Mouse (Mus musculus) hindbrain, embryonic 10.5 days (tissue): Measurements from ENCODE around the gene Zfp410. TPM values are rescaled to one million over a fixed set of nuclear protein-coding genes. Genes with fewer than 3 reads are reported as not detected.
"Not testable (repeated sequence)": the region's sequence is repeated elsewhere in the genome, so short reads cannot be mapped to it uniquely, and the experiment has no call there.

Source experiments
- DNase-seq: peaks from one replicate; pipeline ENCODE4 v3.0.0-alpha.2; 2017; ENCODE audit warnings: low spot score
- H3K27ac ChIP-seq: fragments of 300-500 bp; sonication (generic); 2 replicates; pipeline ENCODE4 v1.5.1; 2016; ENCODE audit warnings: mild to moderate bottlenecking, moderate library complexity
- H3K27me3 ChIP-seq: fragments of 300-500 bp; sonication (generic); 2 replicates; pipeline ENCODE4 v1.6.1; 2016; ENCODE audit warnings: mild to moderate bottlenecking; ENCODE audit not compliant: poor library complexity, insufficient read depth, severe bottlenecking
- H3K36me3 ChIP-seq: fragments of 300-500 bp; sonication (generic); 2 replicates; pipeline ENCODE4 v1.6.1; 2016; ENCODE audit warnings: mild to moderate bottlenecking, moderate library complexity
- H3K4me1 ChIP-seq: fragments of 300-500 bp; sonication (generic); replicated peaks from 2 replicates; pipeline ENCODE4 v1.6.1; 2016; ENCODE audit warnings: mild to moderate bottlenecking
- H3K4me3 ChIP-seq: fragments of 300-500 bp; sonication (generic); 2 replicates; pipeline ENCODE4 v1.5.1; 2016; ENCODE audit warnings: mild to moderate bottlenecking, moderate library complexity
- H3K9me3 ChIP-seq: fragments of 300-500 bp; sonication (generic); 2 replicates; pipeline ENCODE4 v1.6.1; 2016; ENCODE audit warnings: mild to moderate bottlenecking, moderate library complexity
- WGBS: fragments of 180-500 bp; shearing (Covaris S2); methylation state at CpG from one replicate; pipeline ENCODE4 v1.1.7; 2016; 5-methylcytosine and 5-hydroxymethylcytosine counted together
- polyA plus RNA-seq: library from polyadenylated mRNA; unstranded; fragments of >200 nt; fragmentation: Nextera tagmentation; extraction: Ambion mirVana; gene quantifications from 2 replicates; pipeline ENCODE4 v1.2.1, GENCODE M21; 2016

Gene Zfp410
- polyA plus RNA-seq, 1 experiment from 2014 or later = 106 TPM

- H3K4me3 ChIP-seq = no peak overlapping the region
- no peaks in the 10 kb centered on the region for H3K4me1 ChIP-seq
- H3K36me3 ChIP-seq = peaks cover 72% of the 10 kb centered on the region
- H3K27me3 ChIP-seq = no peaks in the 10 kb centered on the region
- DNase-seq = no peak
- 95% methylated on average over 2 of the region's 2 CpGs for WGBS
- no peak overlapping the region for H3K27ac ChIP-seq
- H3K9me3 ChIP-seq = no peaks in the 10 kb centered on the region
Observed at GRCm38 (mm10) chr12:84299265-84299664, 17.4 kb upstream of the Zfp410 start.

- no peak overlapping the region for H3K4me3 ChIP-seq
- peaks cover 60% of the 10 kb centered on the region for H3K36me3 ChIP-seq
- DNase-seq = no peak
- no peak overlapping the region for H3K27ac ChIP-seq
- H3K9me3 ChIP-seq = no peaks in the 10 kb centered on the region
- H3K27me3 ChIP-seq = no peaks in the 10 kb centered on the region
- 92% methylated on average over 5 of the region's 5 CpGs for WGBS
- no peaks in the 10 kb centered on the region for H3K4me1 ChIP-seq
Observed at GRCm38 (mm10) chr12:84304101-84304500, 12.6 kb upstream of the Zfp410 start.

GRCm38 (mm10) chr12:84304554-84304953 is 12.1 kb upstream of the Zfp410 start:
- no peaks in the 10 kb centered on the region for H3K9me3 ChIP-seq
- H3K4me3 ChIP-seq = no peak overlapping the region
- H3K4me1 ChIP-seq = no peaks in the 10 kb centered on the region
- DNase-seq = no peak
- 71% methylated on average over 1 of the region's 1 CpGs for WGBS
- H3K27me3 ChIP-seq = no peaks in the 10 kb centered on the region
- H3K36me3 ChIP-seq = peaks cover 56% of the 10 kb centered on the region
- no peak overlapping the region for H3K27ac ChIP-seq

- H3K36me3 ChIP-seq = peaks cover 11% of the 10 kb centered on the region
- H3K9me3 ChIP-seq = no peaks in the 10 kb centered on the region
- no peak for DNase-seq
- no peaks in the 10 kb centered on the region for H3K27me3 ChIP-seq
- 79% methylated on average over 5 of the region's 5 CpGs for WGBS
- H3K4me3 ChIP-seq = no peak overlapping the region
- no peak overlapping the region for H3K27ac ChIP-seq
- H3K4me1 ChIP-seq = peaks cover 8% of the 10 kb centered on the region
Observed at GRCm38 (mm10) chr12:84311306-84311705, 5.3 kb upstream of the Zfp410 start.

- DNase-seq = no peak
- peak overlapping the region; percentile 100 for H3K4me3 ChIP-seq
- peak overlapping the region; percentile 97 for H3K27ac ChIP-seq
- 55% methylated on average over 7 of the region's 7 CpGs for WGBS
- H3K36me3 ChIP-seq = peaks cover 3% of the 10 kb centered on the region; the same call in 1 of the 2 replicates
- H3K9me3 ChIP-seq = no peaks in the 10 kb centered on the region
- H3K27me3 ChIP-seq = no peaks in the 10 kb centered on the region
- H3K4me1 ChIP-seq = peaks cover 29% of the 10 kb centered on the region
Observed at GRCm38 (mm10) chr12:84316006-84316405, 646 bp upstream of the Zfp410 start.

- WGBS = 78% methylated on average over 4 of the region's 4 CpGs
- no peaks in the 10 kb centered on the region for H3K9me3 ChIP-seq
- DNase-seq = no peak
- H3K36me3 ChIP-seq = peaks cover 86% of the 10 kb centered on the region
- H3K27ac ChIP-seq = no peak overlapping the region
- no peaks in the 10 kb centered on the region for H3K4me1 ChIP-seq
- H3K27me3 ChIP-seq = no peaks in the 10 kb centered on the region
- H3K4me3 ChIP-seq = no peak overlapping the region
Observed at GRCm38 (mm10) chr12:84327111-84327512, 10.5 kb downstream of the Zfp410 start.

GRCm38 (mm10) chr12:84336963-84337625 is 20.4 kb downstream of the Zfp410 start:
- H3K36me3 ChIP-seq = peaks cover 99% of the 10 kb centered on the region
- no peak overlapping the region for H3K4me3 ChIP-seq
- H3K4me1 ChIP-seq = no peaks in the 10 kb centered on the region
- no peaks in the 10 kb centered on the region for H3K9me3 ChIP-seq
- DNase-seq = no peak
- H3K27ac ChIP-seq = no peak overlapping the region
- no peaks in the 10 kb centered on the region for H3K27me3 ChIP-seq
- 93% methylated on average over 11 of the region's 11 CpGs for WGBS

GRCm38 (mm10) chr12:84347192-84347591 is 30.5 kb downstream of the Zfp410 start:
- H3K9me3 ChIP-seq = no peaks in the 10 kb centered on the region
- peaks cover 24% of the 10 kb centered on the region for H3K4me1 ChIP-seq
- H3K27ac ChIP-seq = no peak overlapping the region
- WGBS = 48% methylated on average over 2 of the region's 2 CpGs
- DNase-seq = peak; percentile 23
- peaks cover 78% of the 10 kb centered on the region for H3K36me3 ChIP-seq
- H3K27me3 ChIP-seq = no peaks in the 10 kb centered on the region
- H3K4me3 ChIP-seq = no peak overlapping the region

GRCm38 (mm10) chr12:84358699-84359098 is 42.0 kb downstream of the Zfp410 start:
- not testable (repeated sequence) for H3K27me3 ChIP-seq, H3K27ac ChIP-seq, H3K4me3 ChIP-seq, H3K9me3 ChIP-seq, DNase-seq
- WGBS = 89% methylated on average over 2 of the region's 2 CpGs
- Histone ChIP-seq H3K4me1 (peaks cover 21% of the 10 kb centered on the region), H3K36me3 (peaks cover 38% of the 10 kb centered on the region)

- peak; percentile 94 for DNase-seq
- Histone ChIP-seq H3K27me3 (no peaks in the 10 kb centered on the region), H3K36me3 (peaks cover 10% of the 10 kb centered on the region), H3K9me3 (no peaks in the 10 kb centered on the region), H3K4me1 (peaks cover 25% of the 10 kb centered on the region), H3K27ac (peak within 1 kb of the TSS; percentile 90), H3K4me3 (peak within 1 kb of the TSS; percentile 99)
- under 1% methylated on average over 51 of the region's 51 CpGs for WGBS
Observed at GRCm38 (mm10) chr12:84361555-84362489, 45.2 kb downstream of the Zfp410 start, which contains the start of the genes Coq6 and Fam161b. Gene Coq6, plus strand, starts transcription at chr12:84361657. Gene Fam161b, minus strand, starts transcription at chr12:84361833.

GRCm38 (mm10) chr12:84362872-84363271 is 46.2 kb downstream of the Zfp410 start:
- Histone ChIP-seq H3K4me3 (peak overlapping the region; percentile 99), H3K27me3 (no peaks in the 10 kb centered on the region), H3K9me3 (no peaks in the 10 kb centered on the region), H3K27ac (no peak overlapping the region), H3K36me3 (peaks cover 12% of the 10 kb centered on the region), H3K4me1 (peaks cover 25% of the 10 kb centered on the region)
- DNase-seq = no peak
- WGBS = 66% methylated on average over 2 of the region's 2 CpGs

- H3K9me3 ChIP-seq = no peaks in the 10 kb centered on the region
- no peaks in the 10 kb centered on the region for H3K27me3 ChIP-seq
- H3K4me3 ChIP-seq = no peak overlapping the region
- peaks cover 26% of the 10 kb centered on the region for H3K36me3 ChIP-seq
- WGBS = 85% methylated on average over 9 of the region's 9 CpGs
- no peak overlapping the region for H3K27ac ChIP-seq
- DNase-seq = no peak
- H3K4me1 ChIP-seq = peaks cover 25% of the 10 kb centered on the region
Observed at GRCm38 (mm10) chr12:84364291-84364690, 47.6 kb downstream of the Zfp410 start.

- no peaks in the 10 kb centered on the region for H3K9me3 ChIP-seq
- peaks cover 35% of the 10 kb centered on the region for H3K36me3 ChIP-seq
- DNase-seq = no peak
- no peak overlapping the region for H3K4me3 ChIP-seq
- no peaks in the 10 kb centered on the region for H3K27me3 ChIP-seq
- H3K4me1 ChIP-seq = peaks cover 25% of the 10 kb centered on the region
- no peak overlapping the region for H3K27ac ChIP-seq
- WGBS = 94% methylated on average over 6 of the region's 6 CpGs
Observed at GRCm38 (mm10) chr12:84365137-84365536, 48.5 kb downstream of the Zfp410 start.
